Mouse (Mus musculus) embryonic facial prominence, embryonic 12.5 days (tissue): Measurements from ENCODE around the gene Prl2c2. TPM values are rescaled to one million over a fixed set of nuclear protein-coding genes. Genes with fewer than 3 reads are reported as not detected.
"Not testable (repeated sequence)": the region's sequence is repeated elsewhere in the genome, so short reads cannot be mapped to it uniquely, and the experiment has no call there.

Source experiments
- ATAC-seq: fragments of 200-750 bp; cut with Nextera tagmentation; 2 replicates; pipeline ENCODE4 v1.8.0; 2017; ENCODE audit not compliant: insufficient number of reproducible peaks, insufficient read depth, low FRiP score, low TSS enrichment
- H3K27ac ChIP-seq: fragments of 300-500 bp; sonication (generic); 2 replicates; pipeline ENCODE4 v1.5.1; 2016; ENCODE audit warnings: mild to moderate bottlenecking
- H3K27me3 ChIP-seq: fragments of 300-500 bp; sonication (generic); 2 replicates; pipeline ENCODE4 v1.6.1; 2016; ENCODE audit warnings: mild to moderate bottlenecking, moderate library complexity
- H3K36me3 ChIP-seq: fragments of 300-500 bp; sonication (generic); 2 replicates; pipeline ENCODE4 v1.6.1; 2016; ENCODE audit warnings: mild to moderate bottlenecking
- H3K4me1 ChIP-seq: fragments of 300-500 bp; sonication (generic); 2 replicates; pipeline ENCODE4 v1.6.1; 2016
- H3K4me2 ChIP-seq: fragments of 300-500 bp; sonication (generic); replicated peaks from 2 replicates; pipeline ENCODE4 v1.6.1; 2016; ENCODE audit warnings: mild to moderate bottlenecking, moderate library complexity
- H3K4me3 ChIP-seq: fragments of 300-500 bp; sonication (generic); 2 replicates; pipeline ENCODE4 v1.5.1; 2016; ENCODE audit warnings: mild to moderate bottlenecking
- H3K9ac ChIP-seq: fragments of 300-500 bp; sonication (generic); 2 replicates; pipeline ENCODE4 v1.6.1; 2016; ENCODE audit warnings: mild to moderate bottlenecking, moderate library complexity
- H3K9me3 ChIP-seq: fragments of 300-500 bp; sonication (generic); 2 replicates; pipeline ENCODE4 v1.6.1; 2016; ENCODE audit warnings: mild to moderate bottlenecking, moderate library complexity
- WGBS: fragments of 180-500 bp; shearing (Covaris S2); methylation state at CpG from one replicate; pipeline ENCODE4 v1.1.7; 2016; 5-methylcytosine and 5-hydroxymethylcytosine counted together
- polyA plus RNA-seq: library from polyadenylated mRNA; unstranded; fragments of >200 nt; fragmentation: Nextera tagmentation; extraction: Ambion mirVana; gene quantifications from 2 replicates; pipeline ENCODE4 v1.2.1, GENCODE M21; 2016

Prl2c2 gene
- not detected in 2 replicates for polyA plus RNA-seq

- H3K36me3 ChIP-seq, H3K27ac ChIP-seq: not testable (repeated sequence)
These were observed at the start of gene Prl2c2 for GRCm38 (mm10) chr13:13005283-13005682. Gene Prl2c2 (minus strand): TSS chr13:13005383.

GRCm38 (mm10) chr13:13025872-13026271 lies 20.7 kb upstream of the Prl2c2 start:
- not testable (repeated sequence) for ATAC-seq, H3K27ac ChIP-seq, H3K9me3 ChIP-seq, H3K9ac ChIP-seq, H3K4me1 ChIP-seq, H3K4me2 ChIP-seq, H3K4me3 ChIP-seq, H3K36me3 ChIP-seq, H3K27me3 ChIP-seq
- WGBS: 70% methylated on average over 3 of the region's 3 CpGs

More at GRCm38 (mm10) chr13:13005283-13005682, at the start of gene Prl2c2:
- not testable (repeated sequence) for H3K4me3 ChIP-seq, H3K4me2 ChIP-seq, H3K9me3 ChIP-seq, H3K27me3 ChIP-seq, H3K9ac ChIP-seq, ATAC-seq, H3K4me1 ChIP-seq
- WGBS: 59% methylated on average over 2 of the region's 2 CpGs

- H3K36me3 ChIP-seq, H3K4me1 ChIP-seq, H3K27ac ChIP-seq, H3K9ac ChIP-seq, ATAC-seq, H3K27me3 ChIP-seq, H3K9me3 ChIP-seq, H3K4me3 ChIP-seq, H3K4me2 ChIP-seq: not testable (repeated sequence)
- 73% methylated on average over 2 of the region's 2 CpGs for WGBS
These were observed 8.9 kb upstream of the Prl2c2 start for GRCm38 (mm10) chr13:13013993-13014549.

Other genes with a start within 250 kb of the Prl2c2 start
- gene Prl2c3, start 205.3 kb downstream of the Prl2c2 start, polyA plus RNA-seq: 0.80 TPM in 1 of 2 replicates, not detected in the other
- gene Prl2c5, start 177.3 kb upstream of the Prl2c2 start, polyA plus RNA-seq: not detected in 2 replicates